In genomic region chr8:11252235-11252774, GRCm38 (mm10) we compare ENCODE assay signal across 17 mouse cellular contexts.
DNase-seq lines count a peak whose midpoint lies in the region; ATAC-seq lines count a peak whose summit lies in the region.
"Had no signal": no experiment of that assay in that cellular context is flagged by ENCODE, and none has a peak within 500 bp of the region (broad histone marks: within the 10 kb centered on the region; RNA-seq: fewer than 3 reads in every experiment).

No protein-coding gene starts in this region.

- H3K27me3 ChIP-seq in heart, embryonic 11.5 days (ENCODE audit: control insufficient read depth, insufficient read depth, low read length), result no peaks in the 10 kb centered on the region
- no peaks in the 10 kb centered on the region for H3K27me3 ChIP-seq in kidney, embryonic 16.5 days (ENCODE audit: insufficient read depth, low read length)
- no peaks in the 10 kb centered on the region for H3K27me3 ChIP-seq in forebrain, embryonic 14.5 days (replicated peaks; ENCODE audit: control insufficient read depth, insufficient read depth, low read length)
- H3K27me3 ChIP-seq: embryonic facial prominence, embryonic 12.5 days; forebrain, embryonic 13.5 days; hindbrain, embryonic 12.5 days; midbrain, embryonic 15.5 days; neural tube, embryonic 12.5 days; Patski had no signal

- H3K27ac ChIP-seq in brown adipose tissue, adult 24 weeks (replicated peaks; ENCODE audit: low read depth, low read length), result peak overlapping the region; percentile 67
- peak overlapping the region; percentile 79 for H3K27ac ChIP-seq in heart, embryonic 11.5 days (ENCODE audit: low read depth, low read length)
- H3K27ac ChIP-seq in kidney, embryonic 16.5 days (ENCODE audit: low read length), result peak overlapping the region; percentile 58
- no peak overlapping the region for H3K27ac ChIP-seq in forebrain, embryonic 14.5 days (ENCODE audit: low read depth, low read length)
- H3K27ac ChIP-seq: embryonic facial prominence, embryonic 12.5 days; forebrain, embryonic 13.5 days; hindbrain, embryonic 12.5 days; layer of hippocampus, adult 2 months; midbrain, embryonic 15.5 days; neural tube, embryonic 12.5 days had no signal

- H3K4me3 ChIP-seq in brown adipose tissue, adult 24 weeks (ENCODE audit: insufficient read depth, low read depth, low read length), result no peak overlapping the region
- H3K4me3 ChIP-seq in heart, embryonic 11.5 days (ENCODE audit: low read depth, low read length), result no peak overlapping the region
- no peak overlapping the region for H3K4me3 ChIP-seq in kidney, embryonic 16.5 days (ENCODE audit: low read length)
- H3K4me3 ChIP-seq in forebrain, embryonic 14.5 days (ENCODE audit: low read depth, low read length), result no peak overlapping the region
- H3K4me3 ChIP-seq: embryonic facial prominence, embryonic 12.5 days; forebrain, embryonic 13.5 days; hindbrain, embryonic 12.5 days; layer of hippocampus, adult 2 months; midbrain, embryonic 15.5 days; neural tube, embryonic 12.5 days had no signal

- H3K4me2 ChIP-seq in heart, embryonic 11.5 days, result peak overlapping the region; percentile 6; the same call in 1 of the 2 replicates
- H3K4me2 ChIP-seq in kidney, embryonic 16.5 days (replicated peaks; ENCODE audit: low read depth, low read length), result no peak overlapping the region
- H3K4me2 ChIP-seq in forebrain, embryonic 14.5 days (ENCODE audit: low read length), result no peak overlapping the region
- H3K4me2 ChIP-seq: embryonic facial prominence, embryonic 12.5 days; forebrain, embryonic 13.5 days; hindbrain, embryonic 12.5 days; midbrain, embryonic 15.5 days; neural tube, embryonic 12.5 days had no signal

- WGBS in heart, embryonic 11.5 days (ENCODE audit: insufficient replicate concordance), result 24% methylated on average over 7 of the region's 7 CpGs
- WGBS in kidney, embryonic 16.5 days, result 30% methylated on average over 7 of the region's 7 CpGs
- 83% methylated on average over 7 of the region's 7 CpGs for WGBS in forebrain, embryonic 14.5 days

- no peaks in the 10 kb centered on the region for H3K9me3 ChIP-seq in heart, embryonic 11.5 days (replicated peaks; ENCODE audit: control insufficient read depth, low read length)
- H3K9me3 ChIP-seq in kidney, embryonic 16.5 days (ENCODE audit: low read length), result no peaks in the 10 kb centered on the region
- no peaks in the 10 kb centered on the region for H3K9me3 ChIP-seq in forebrain, embryonic 14.5 days (replicated peaks; ENCODE audit: control insufficient read depth, low read length)
- H3K9me3 ChIP-seq: embryonic facial prominence, embryonic 12.5 days; forebrain, embryonic 13.5 days; hindbrain, embryonic 12.5 days; midbrain, embryonic 15.5 days; neural tube, embryonic 12.5 days had no signal

- ATAC-seq in heart, embryonic 11.5 days (replicated peaks; ENCODE audit: insufficient number of reproducible peaks, low FRiP score, low TSS enrichment), result peak; percentile 65
- peak; percentile 32; the same call in 1 of the 2 replicates for ATAC-seq in kidney, embryonic 16.5 days (ENCODE audit: low FRiP score, low TSS enrichment)
- no peak for ATAC-seq in cerebellum, adult (ENCODE audit: insufficient number of reproducible peaks, low FRiP score, low TSS enrichment)
- ATAC-seq in forebrain, embryonic 14.5 days, result no peak
- ATAC-seq in erythroblast, adult 5-6 weeks (replicated peaks; ENCODE audit: low FRiP score, poor library complexity, severe bottlenecking), result no peak
- ATAC-seq: forebrain, embryonic 13.5 days; midbrain, embryonic 15.5 days; Patski had no signal

- H3K9ac ChIP-seq in heart, embryonic 11.5 days (ENCODE audit: low read depth, low read length), result no peak overlapping the region
- no peak overlapping the region for H3K9ac ChIP-seq in kidney, embryonic 16.5 days (replicated peaks; ENCODE audit: low read length)
- H3K9ac ChIP-seq in forebrain, embryonic 14.5 days (ENCODE audit: low read length), result no peak overlapping the region
- H3K9ac ChIP-seq: embryonic facial prominence, embryonic 12.5 days; forebrain, embryonic 13.5 days; hindbrain, embryonic 12.5 days; midbrain, embryonic 15.5 days; neural tube, embryonic 12.5 days had no signal

- peak; percentile 38 for DNase-seq in kidney, adult 9 months
- no peak for DNase-seq in kidney, adult 11 months
- no peak for DNase-seq in forebrain, embryonic 14.5 days (ENCODE audit: low spot score)
- DNase-seq: cerebellum, postnatal 14 days; gastrocnemius, postnatal 10 days had no signal

- peaks cover 48% of the 10 kb centered on the region for H3K4me1 ChIP-seq in brown adipose tissue, adult 24 weeks (ENCODE audit: control insufficient read depth, insufficient read depth, insufficient read length, low read length)
- H3K4me1 ChIP-seq in heart, embryonic 11.5 days (ENCODE audit: control insufficient read depth, insufficient read depth, low read length), result peaks cover 52% of the 10 kb centered on the region
- peaks cover 85% of the 10 kb centered on the region for H3K4me1 ChIP-seq in kidney, embryonic 16.5 days (ENCODE audit: insufficient read depth, low read length)
- no peaks in the 10 kb centered on the region for H3K4me1 ChIP-seq in forebrain, embryonic 14.5 days (ENCODE audit: control insufficient read depth, insufficient read depth, low read length)
- H3K4me1 ChIP-seq: hindbrain, embryonic 12.5 days; neural tube, embryonic 12.5 days had no signal

- H3K36me3 ChIP-seq in heart, embryonic 11.5 days (ENCODE audit: control insufficient read depth, insufficient read depth, low read length), result no peaks in the 10 kb centered on the region
- H3K36me3 ChIP-seq in kidney, embryonic 16.5 days (ENCODE audit: insufficient read depth, low read length), result no peaks in the 10 kb centered on the region
- H3K36me3 ChIP-seq in forebrain, embryonic 14.5 days (ENCODE audit: control insufficient read depth, insufficient read depth, low read length), result no peaks in the 10 kb centered on the region
- H3K36me3 ChIP-seq: embryonic facial prominence, embryonic 12.5 days; hindbrain, embryonic 12.5 days; midbrain, embryonic 15.5 days; neural tube, embryonic 12.5 days had no signal

Comparison
In these comparisons a context has a peak if more than half of its experiments do, and no peak if none do; other contexts are left out.
1. ATAC-seq: peak in heart, embryonic 11.5 days (single experiment) and kidney, embryonic 16.5 days (single experiment); none in cerebellum, adult (single experiment), forebrain, embryonic 14.5 days (single experiment) and erythroblast, adult 5-6 weeks (single experiment).